Mouse (Mus musculus) bone marrow, adult 2 months (tissue): ENCODE data around the gene Tcl1b5.

Experiments used
- CTCF ChIP-seq: fragments of 200-500 bp; IDR thresholded peaks from 2 replicates; pipeline ENCODE4 v1.5.1; 2011; ENCODE audit warnings: low read length, control low read depth; ENCODE audit not compliant: control insufficient read depth, insufficient read depth
- POLR2A ChIP-seq: fragments of 200-500 bp; IDR thresholded peaks from 2 replicates; pipeline ENCODE4 v1.6.1; 2011; ENCODE audit warnings: low read depth, mild to moderate bottlenecking, control low read depth, low read length, borderline replicate concordance; ENCODE audit not compliant: control insufficient read depth

DNA sequence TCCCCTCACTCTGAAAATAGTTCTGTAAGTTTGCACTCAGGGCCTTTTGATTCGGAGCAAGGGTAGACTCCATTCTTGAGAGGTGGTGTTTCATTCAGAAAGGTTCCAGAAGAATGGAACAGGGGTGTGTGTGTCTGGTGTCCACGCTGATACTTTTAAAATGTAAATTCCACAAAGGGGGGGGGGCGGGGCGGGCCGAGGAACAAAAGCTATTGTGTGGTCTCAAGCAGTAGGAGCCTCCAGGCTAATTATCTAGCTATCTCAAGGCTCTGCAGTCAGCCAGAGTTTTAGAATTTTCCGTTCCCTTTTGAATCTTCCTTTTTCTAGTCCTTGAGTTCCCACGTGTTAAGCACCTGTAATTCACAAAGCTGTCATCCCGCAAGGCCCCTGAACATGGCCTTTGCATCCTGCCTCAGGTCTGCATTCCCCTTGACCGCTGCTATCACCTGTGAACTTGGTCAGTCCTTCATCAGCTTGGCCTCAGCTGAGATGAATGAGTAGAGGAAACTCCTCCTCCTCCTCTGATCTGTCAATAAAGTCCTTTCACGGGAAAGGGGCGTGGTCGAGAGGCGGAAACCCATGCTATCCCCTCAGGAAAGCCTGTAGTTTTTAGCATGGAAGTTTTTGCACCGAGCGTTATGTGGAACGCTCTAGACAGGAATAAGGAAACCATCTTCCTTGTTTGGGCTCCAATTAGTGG is 48.6 kb downstream of the Tcl1b5 start:
- TF ChIP-seq CTCF (no peak), POLR2A (no peak)
